19 mouse cellular contexts compared by ENCODE assay signal in genomic region chr3:121485201-121485600, GRCm38 (mm10). TPM values are rescaled to one million over a fixed set of nuclear protein-coding genes. Genes with fewer than 3 reads are reported as not detected.
"Had no signal": no experiment of that assay in that cellular context is flagged by ENCODE, and none has a peak within 500 bp of the region (broad histone marks: within the 10 kb centered on the region; RNA-seq: fewer than 3 reads in every experiment).

No protein-coding gene starts in this region.

- H3K9me3 ChIP-seq: lung, embryonic 15.5 days; megakaryocyte, embryonic 14.5 days; midbrain, embryonic 13.5 days; midbrain, embryonic 15.5 days; neural tube, embryonic 13.5 days; neural tube, embryonic 15.5 days; stomach, embryonic 15.5 days had no signal

- H3K36me3 ChIP-seq: lung, embryonic 15.5 days; midbrain, embryonic 13.5 days; midbrain, embryonic 15.5 days; neural tube, embryonic 13.5 days; neural tube, embryonic 15.5 days; stomach, embryonic 15.5 days had no signal

- H3K27me3 ChIP-seq: midbrain, embryonic 15.5 days; neural tube, embryonic 13.5 days; neural tube, embryonic 15.5 days; stomach, embryonic 15.5 days had no signal

- H3K9ac ChIP-seq: liver, postnatal 0 days; lung, embryonic 15.5 days; midbrain, embryonic 13.5 days; midbrain, embryonic 15.5 days; neural tube, embryonic 13.5 days; neural tube, embryonic 15.5 days; stomach, embryonic 15.5 days had no signal

- H3K4me3 ChIP-seq: lung, embryonic 15.5 days; megakaryocyte, embryonic 14.5 days; midbrain, embryonic 13.5 days; midbrain, embryonic 15.5 days; myocyte; neural tube, embryonic 13.5 days; neural tube, embryonic 15.5 days; stomach, embryonic 15.5 days had no signal

- H3K4me2 ChIP-seq: lung, embryonic 15.5 days; midbrain, embryonic 11.5 days; midbrain, embryonic 13.5 days; midbrain, embryonic 15.5 days; neural tube, embryonic 13.5 days; neural tube, embryonic 15.5 days; stomach, embryonic 15.5 days had no signal

- H3K27ac ChIP-seq: lung, embryonic 15.5 days; macrophage; midbrain, embryonic 13.5 days; midbrain, embryonic 15.5 days; neural tube, embryonic 13.5 days; neural tube, embryonic 15.5 days; stomach, embryonic 15.5 days; stomach, postnatal 0 days had no signal

- DNase-seq: liver, postnatal 0 days; lung, adult 2 months; lung, postnatal 14 days; lung, postnatal 36 days; right cerebral cortex, postnatal 14 days; thymus, adult 2 months; thymus, postnatal 25 days had no signal

- ATAC-seq: liver, postnatal 0 days; lung, postnatal 0 days; midbrain, embryonic 13.5 days; midbrain, embryonic 15.5 days had no signal

RNA-seq across cellular contexts. Expression of gene Slc44a3, which starts 47.0 kb away (rescaled TPM):
- polyA plus RNA-seq: macrophage had no signal
